Mouse (Mus musculus): ENCODE data around the gene Csnk2a2.

DNA sequence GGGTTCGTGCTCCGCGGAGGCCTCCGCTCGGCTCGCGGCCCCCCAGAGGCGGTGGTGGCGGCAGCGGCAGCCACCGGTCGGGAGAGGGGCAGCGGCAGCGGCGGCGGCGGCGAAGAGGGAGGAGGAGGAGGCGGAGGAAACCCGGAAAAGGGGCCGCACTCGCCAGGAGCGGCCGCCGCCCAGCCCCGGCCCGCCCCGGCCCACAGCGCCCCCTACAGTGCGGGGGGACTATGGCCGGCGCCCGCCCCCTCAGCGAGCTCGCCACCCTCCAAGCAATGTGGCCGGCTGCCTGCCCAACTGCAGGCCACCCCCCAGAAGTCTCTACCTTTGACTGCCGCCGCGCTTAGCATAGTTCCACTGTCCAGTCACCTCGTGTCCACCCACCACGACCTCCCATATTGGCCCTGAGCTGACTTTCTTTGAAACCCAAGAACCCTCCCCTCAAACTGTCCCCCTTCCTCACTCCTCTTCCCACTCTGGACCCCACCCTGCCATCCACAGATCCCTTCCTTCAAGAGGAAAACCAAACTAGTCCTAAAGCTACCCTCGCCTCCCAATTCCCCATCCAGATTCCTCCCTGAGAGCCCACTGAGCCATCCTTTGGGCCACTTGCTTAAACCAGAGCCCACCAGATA, 1.0 kb downstream of the Csnk2a2 start:
- TF ChIP-seq POLR2A (IDR thresholded peaks at IDR 0.05; ENCODE audit: low read depth, low read length) (no peak), CTCF (conservative IDR thresholded peaks at IDR 0.05; ENCODE audit: insufficient read depth, insufficient read length, low read depth, low read length) (peak; percentile 50)
